Mouse (Mus musculus) megakaryocyte, embryonic 14.5 days (primary cell): ENCODE measurements at regions not wholly inside any gene's neighbourhood (a gene's known extent, or its start where the extent isn't known, plus 50 kb on each side); places are given as distances from the start of the nearest gene placed in this dataset.

Experiments used
- H3K27me3 ChIP-seq: replicated peaks from 2 replicates; pipeline ENCODE3; 2012; ENCODE audit warnings: inconsistent platforms
- H3K36me3 ChIP-seq: replicated peaks from 2 replicates; pipeline ENCODE3; 2012; ENCODE audit warnings: low read length, inconsistent platforms, mixed read lengths
- H3K4me1 ChIP-seq: 2 replicates; pipeline ENCODE4 v1.6.1; 2012; ENCODE audit warnings: inconsistent platforms
- H3K4me3 ChIP-seq: replicated peaks from 2 replicates; pipeline ENCODE3; 2012; ENCODE audit warnings: moderate library complexity, mild to moderate bottlenecking, inconsistent platforms
- H3K9me3 ChIP-seq: 2 replicates; pipeline ENCODE4 v1.6.1; 2012; ENCODE audit warnings: inconsistent platforms
- FLI1 ChIP-seq: IDR thresholded peaks from 2 replicates; pipeline ENCODE4 v1.6.1; 2012; ENCODE audit warnings: low read length, inconsistent platforms, mixed read lengths
- GATA1 ChIP-seq: IDR thresholded peaks from 3 replicates; pipeline ENCODE4 v1.6.1; 2012; ENCODE audit warnings: mixed read lengths, low read length, inconsistent platforms, borderline replicate concordance

GRCm38 (mm10) chr12:102071888-102072619 lies 56.5 kb upstream of the Slc24a4 start:
- Histone ChIP-seq H3K4me1 (peaks cover 12% of the 10 kb centered on the region), H3K4me3 (no peak overlapping the region), H3K36me3 (no peaks in the 10 kb centered on the region), H3K9me3 (no peaks in the 10 kb centered on the region), H3K27me3 (peaks cover 47% of the 10 kb centered on the region)
- no peak for TF ChIP-seq FLI1
- TF ChIP-seq GATA1: no peak

GRCm38 (mm10) chr12:102073540-102073939 lies 55.0 kb upstream of the Slc24a4 start:
- Histone ChIP-seq H3K9me3 (no peaks in the 10 kb centered on the region), H3K36me3 (no peaks in the 10 kb centered on the region), H3K4me1 (peaks cover 19% of the 10 kb centered on the region), H3K27me3 (peaks cover 55% of the 10 kb centered on the region), H3K4me3 (no peak overlapping the region)
- TF ChIP-seq FLI1: no peak
- no peak for TF ChIP-seq GATA1

GRCm38 (mm10) chr12:102076298-102076697 lies 52.2 kb upstream of the Slc24a4 start:
- Histone ChIP-seq H3K4me1 (peaks cover 11% of the 10 kb centered on the region; the same call in 1 of the 2 replicates), H3K27me3 (peaks cover 61% of the 10 kb centered on the region), H3K36me3 (no peaks in the 10 kb centered on the region), H3K4me3 (no peak overlapping the region), H3K9me3 (no peaks in the 10 kb centered on the region)
- TF ChIP-seq GATA1 (no peak), FLI1 (no peak)
